Mouse (Mus musculus) neural tube, embryonic 15.5 days (tissue): ENCODE measurements at regions not wholly inside any gene's neighbourhood (a gene's known extent, or its start where the extent isn't known, plus 50 kb on each side); places are given as distances from the start of the nearest gene placed in this dataset.
"Not testable (repeated sequence)": the region's sequence is repeated elsewhere in the genome, so short reads cannot be mapped to it uniquely, and the experiment has no call there.

Experiments used
- ATAC-seq: fragments of 200-750 bp; cut with Nextera tagmentation; 2 replicates; pipeline ENCODE4 v1.8.0; 2017; ENCODE audit warnings: mild to moderate bottlenecking, moderate TSS enrichment, moderate library complexity; ENCODE audit not compliant: low FRiP score
- H3K27ac ChIP-seq: fragments of 300-500 bp; sonication (generic); replicated peaks from 2 replicates; pipeline ENCODE4 v1.5.1; 2015; ENCODE audit warnings: mild to moderate bottlenecking, inconsistent platforms
- H3K27me3 ChIP-seq: fragments of 300-500 bp; sonication (generic); replicated peaks from 2 replicates; pipeline ENCODE4 v1.6.1; 2015; ENCODE audit warnings: inconsistent platforms
- H3K36me3 ChIP-seq: fragments of 300-500 bp; sonication (generic); 2 replicates; pipeline ENCODE4 v1.6.1; 2015; ENCODE audit warnings: inconsistent platforms
- H3K4me1 ChIP-seq: fragments of 300-500 bp; sonication (generic); 2 replicates; pipeline ENCODE4 v1.6.1; 2015; ENCODE audit warnings: inconsistent platforms
- H3K4me2 ChIP-seq: fragments of 300-500 bp; sonication (generic); 2 replicates; pipeline ENCODE4 v1.6.1; 2015; ENCODE audit warnings: inconsistent platforms, mild to moderate bottlenecking, moderate library complexity
- H3K4me3 ChIP-seq: fragments of 300-500 bp; sonication (generic); replicated peaks from 2 replicates; pipeline ENCODE4 v1.5.1; 2015; ENCODE audit warnings: mild to moderate bottlenecking, inconsistent platforms
- H3K9ac ChIP-seq: fragments of 300-500 bp; sonication (generic); replicated peaks from 2 replicates; pipeline ENCODE4 v1.6.1; 2015; ENCODE audit warnings: mild to moderate bottlenecking, inconsistent platforms
- H3K9me3 ChIP-seq: fragments of 300-500 bp; sonication (generic); replicated peaks from 2 replicates; pipeline ENCODE4 v1.6.1; 2016; ENCODE audit warnings: inconsistent platforms
- WGBS: fragments of 180-500 bp; shearing (Covaris S2); methylation state at CpG from one replicate; pipeline ENCODE4 v1.1.7; 2015; ENCODE audit warnings: mixed read lengths; 5-methylcytosine and 5-hydroxymethylcytosine counted together

DNA sequence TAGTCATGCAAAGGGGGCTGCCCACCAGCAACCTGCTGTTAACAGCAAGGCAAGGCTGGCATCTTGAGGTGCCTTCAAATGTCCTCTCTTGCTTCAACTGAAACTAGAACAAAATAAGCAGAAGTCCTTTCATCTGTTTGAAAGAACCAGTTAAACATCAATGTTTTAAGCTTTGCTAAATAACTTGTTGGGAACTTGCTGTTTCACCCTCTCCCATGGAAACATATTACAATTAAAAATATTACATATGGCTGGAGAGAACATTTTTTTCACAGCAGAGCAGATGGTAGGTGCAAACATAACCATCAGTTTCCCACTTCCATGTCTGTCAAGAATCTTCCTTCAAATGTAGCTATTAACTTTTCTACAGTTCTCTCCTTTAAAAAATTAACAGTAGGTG is 225.5 kb downstream of the Plod2 start:
- ATAC-seq, result no peak
- Histone ChIP-seq H3K27me3 (no peaks in the 10 kb centered on the region), H3K9me3 (no peaks in the 10 kb centered on the region), H3K4me1 (no peaks in the 10 kb centered on the region), H3K36me3 (no peaks in the 10 kb centered on the region), H3K4me2 (no peak overlapping the region), H3K27ac (no peak overlapping the region), H3K4me3 (no peak overlapping the region), H3K9ac (no peak overlapping the region)

DNA sequence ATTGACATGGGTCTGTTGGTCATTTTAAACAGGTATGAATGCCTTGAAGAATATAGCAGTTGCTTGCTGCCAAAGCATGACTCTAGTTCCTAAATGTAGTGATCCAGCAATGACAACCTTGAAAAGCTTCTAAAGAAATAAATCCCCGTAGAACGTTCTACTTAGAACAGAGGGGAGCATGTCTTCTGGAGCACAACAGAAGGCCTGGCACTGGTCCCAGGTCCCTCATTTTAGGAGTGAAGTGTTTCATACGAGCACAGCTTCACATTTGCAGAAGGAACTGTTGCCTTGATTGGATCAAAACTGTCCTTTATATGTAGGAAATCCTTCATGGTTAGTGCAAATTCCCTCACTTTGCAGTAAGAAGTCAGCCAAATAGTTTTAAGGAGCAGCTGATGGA is 226.4 kb downstream of the Plod2 start:
- Histone ChIP-seq H3K4me1 (no peaks in the 10 kb centered on the region), H3K9ac (no peak overlapping the region), H3K4me2 (no peak overlapping the region), H3K4me3 (no peak overlapping the region), H3K27me3 (no peaks in the 10 kb centered on the region), H3K27ac (no peak overlapping the region), H3K9me3 (no peaks in the 10 kb centered on the region), H3K36me3 (no peaks in the 10 kb centered on the region)
- WGBS, result 78% methylated on average over 3 of the region's 3 CpGs
- ATAC-seq, result no peak

DNA sequence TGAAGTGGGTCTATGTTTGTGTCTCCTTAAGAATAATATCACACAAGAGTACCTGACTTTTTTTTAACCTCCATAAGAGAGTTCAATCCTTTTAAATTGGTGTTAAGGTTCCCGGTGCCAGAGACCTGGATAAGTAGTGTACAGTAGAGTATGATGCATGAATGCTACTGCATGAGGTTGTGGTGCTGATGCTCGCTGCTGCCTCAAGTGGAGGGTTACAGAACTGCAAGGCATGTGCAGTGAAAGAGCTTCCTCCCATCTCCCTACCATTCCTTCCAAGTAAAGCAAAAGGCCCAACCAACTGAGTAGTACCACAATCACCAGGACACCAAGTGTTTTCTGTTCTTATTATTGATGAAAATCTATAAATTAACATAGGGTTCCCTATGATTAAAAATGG is 227.5 kb downstream of the Plod2 start:
- Histone ChIP-seq H3K4me2 (no peak overlapping the region), H3K36me3 (no peaks in the 10 kb centered on the region), H3K9me3 (no peaks in the 10 kb centered on the region), H3K27ac (no peak overlapping the region), H3K4me3 (no peak overlapping the region), H3K27me3 (no peaks in the 10 kb centered on the region), H3K4me1 (no peaks in the 10 kb centered on the region), H3K9ac (no peak overlapping the region)
- ATAC-seq, result no peak
- WGBS, result 63% methylated on average over 2 of the region's 2 CpGs

DNA sequence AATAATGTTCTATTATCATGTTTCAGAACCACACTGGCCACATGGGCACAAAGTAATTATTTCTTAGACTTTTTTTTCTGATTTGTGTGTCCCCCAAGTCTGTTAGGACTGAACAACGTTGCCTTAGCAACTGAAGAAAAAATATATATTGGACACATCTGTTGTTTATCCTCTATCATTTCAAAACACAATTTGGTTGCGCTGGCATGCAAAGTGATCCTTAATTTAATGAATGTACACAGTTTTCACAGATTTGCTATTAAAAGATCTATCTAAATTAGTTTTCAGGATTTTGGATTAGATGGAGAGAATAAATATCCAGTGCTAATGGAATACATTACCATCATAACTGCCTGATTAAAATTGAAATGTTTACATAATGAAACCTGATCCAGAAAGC is 229.0 kb downstream of the Plod2 start:
- no peak overlapping the region for H3K27ac ChIP-seq
- no peaks in the 10 kb centered on the region for H3K27me3 ChIP-seq

DNA sequence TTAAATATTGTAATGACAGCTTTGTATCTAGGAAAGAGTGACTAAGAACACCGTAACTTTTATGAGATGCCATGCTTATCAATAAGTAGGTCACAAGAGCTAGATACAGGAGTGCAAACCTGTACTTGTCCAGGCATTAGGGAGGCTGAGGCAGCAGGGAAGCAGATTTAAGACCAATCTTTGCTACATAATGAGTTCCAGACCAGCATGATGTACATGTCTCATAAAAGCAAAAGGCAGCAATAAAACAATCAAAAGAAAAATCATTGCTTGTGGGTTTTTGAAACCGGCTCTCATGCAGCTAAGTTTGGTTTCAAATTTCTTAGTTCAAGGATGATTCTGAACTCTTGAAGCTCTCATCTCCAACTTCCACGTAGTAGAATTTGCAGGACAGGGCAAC is 229.7 kb downstream of the Plod2 start:
- H3K27ac ChIP-seq, result no peak overlapping the region
- no peaks in the 10 kb centered on the region for H3K27me3 ChIP-seq
- H3K4me1 ChIP-seq, result no peaks in the 10 kb centered on the region
- no peak overlapping the region for H3K9ac ChIP-seq
- H3K9me3 ChIP-seq, result no peaks in the 10 kb centered on the region
- no peak overlapping the region for H3K4me2 ChIP-seq
- 55% methylated on average over 3 of the region's 3 CpGs for WGBS
- no peak overlapping the region for H3K4me3 ChIP-seq
- no peak for ATAC-seq
- H3K36me3 ChIP-seq, result no peaks in the 10 kb centered on the region

More for the DNA sequence above, 229.0 kb downstream of the Plod2 start:
- H3K36me3 ChIP-seq, result no peaks in the 10 kb centered on the region
- no peaks in the 10 kb centered on the region for H3K9me3 ChIP-seq
- ATAC-seq, result no peak
- no peaks in the 10 kb centered on the region for H3K4me1 ChIP-seq
- H3K4me3 ChIP-seq, result no peak overlapping the region
- 68% methylated on average over 2 of the region's 2 CpGs for WGBS
- no peak overlapping the region for H3K4me2 ChIP-seq
- no peak overlapping the region for H3K9ac ChIP-seq

DNA sequence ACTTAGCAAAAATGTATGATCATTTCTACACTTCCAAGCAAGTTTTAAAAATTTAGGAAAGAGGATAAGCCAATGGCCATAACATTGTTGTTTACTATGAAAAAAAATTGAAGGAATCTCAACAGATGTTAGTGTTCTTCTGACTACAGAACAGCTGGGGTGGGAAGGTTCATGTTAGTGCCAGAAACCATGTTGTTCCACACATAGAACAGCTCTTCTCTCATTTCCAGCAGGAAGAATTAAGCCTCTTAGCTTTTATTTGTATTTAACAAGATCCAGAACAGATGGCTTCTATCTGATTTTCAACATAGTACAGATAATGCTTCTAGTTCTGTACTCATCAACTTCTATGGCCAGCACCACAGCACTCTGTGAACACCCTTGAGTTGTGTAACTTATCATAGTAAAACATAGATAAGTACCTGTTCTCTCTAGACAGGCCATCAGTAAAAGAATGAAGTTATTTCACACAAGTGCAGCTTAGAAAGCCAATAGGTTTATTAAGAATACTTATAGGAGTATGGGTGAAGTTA is 241.0 kb downstream of the Plod2 start:
- Histone ChIP-seq H3K9me3 (no peaks in the 10 kb centered on the region), H3K4me2 (no peak overlapping the region), H3K27me3 (no peaks in the 10 kb centered on the region), H3K36me3 (no peaks in the 10 kb centered on the region), H3K4me1 (no peaks in the 10 kb centered on the region), H3K4me3 (no peak overlapping the region), H3K27ac (no peak overlapping the region), H3K9ac (no peak overlapping the region)
- ATAC-seq, result no peak

DNA sequence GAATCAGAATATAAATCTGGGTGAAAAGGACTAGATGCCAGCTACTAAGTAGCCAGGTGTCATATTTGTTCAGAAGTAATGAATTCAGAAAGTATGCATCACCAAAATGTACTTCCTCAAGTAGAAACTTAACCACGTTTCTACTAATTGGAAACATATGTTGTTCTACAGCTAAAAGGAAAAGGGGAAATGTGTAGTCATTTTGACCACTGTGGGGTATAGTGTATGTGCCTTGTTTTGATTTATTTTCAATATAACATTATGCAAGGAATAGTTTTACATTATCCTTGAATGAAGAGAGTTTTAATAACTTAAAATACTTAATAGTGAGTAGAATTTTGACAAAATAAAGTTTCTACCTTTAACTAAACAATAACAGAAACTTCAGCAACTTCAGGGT is 257.7 kb downstream of the Plod2 start:
- no peak for ATAC-seq
- no peaks in the 10 kb centered on the region for H3K27me3 ChIP-seq
- no peaks in the 10 kb centered on the region for H3K4me1 ChIP-seq
- no peaks in the 10 kb centered on the region for H3K9me3 ChIP-seq
- WGBS, result 71% methylated on average over 1 of the region's 1 CpGs
- H3K4me2 ChIP-seq, result no peak overlapping the region
- H3K9ac ChIP-seq, result no peak overlapping the region
- no peak overlapping the region for H3K4me3 ChIP-seq
- H3K27ac ChIP-seq, result no peak overlapping the region
- no peaks in the 10 kb centered on the region for H3K36me3 ChIP-seq

DNA sequence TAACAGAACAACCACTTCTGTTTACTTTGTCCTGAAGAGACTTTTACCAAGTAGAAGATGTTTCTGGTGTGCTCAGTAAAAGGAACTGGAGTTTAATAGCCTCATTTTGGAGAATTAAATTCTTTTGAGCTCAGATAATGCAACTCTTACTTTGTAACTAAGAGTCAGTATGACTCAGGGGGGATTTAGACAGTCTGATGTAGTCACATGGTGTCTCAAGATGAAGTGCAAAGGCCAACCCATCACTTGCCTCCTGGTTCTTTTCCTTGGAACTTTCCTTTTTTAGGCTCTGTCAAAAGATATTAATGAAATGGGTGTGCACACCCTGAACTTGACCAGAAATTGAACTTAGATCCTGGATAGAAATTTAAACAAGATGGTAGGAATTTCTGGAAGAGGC is 267.4 kb downstream of the Plod2 start:
- ATAC-seq, result no peak
- no peaks in the 10 kb centered on the region for H3K36me3 ChIP-seq
- no peak overlapping the region for H3K27ac ChIP-seq
- no peaks in the 10 kb centered on the region for H3K27me3 ChIP-seq
- no peak overlapping the region for H3K4me3 ChIP-seq
- no peaks in the 10 kb centered on the region for H3K4me1 ChIP-seq
- H3K4me2 ChIP-seq, result no peak overlapping the region
- H3K9me3 ChIP-seq, result no peaks in the 10 kb centered on the region
- H3K9ac ChIP-seq, result no peak overlapping the region

DNA sequence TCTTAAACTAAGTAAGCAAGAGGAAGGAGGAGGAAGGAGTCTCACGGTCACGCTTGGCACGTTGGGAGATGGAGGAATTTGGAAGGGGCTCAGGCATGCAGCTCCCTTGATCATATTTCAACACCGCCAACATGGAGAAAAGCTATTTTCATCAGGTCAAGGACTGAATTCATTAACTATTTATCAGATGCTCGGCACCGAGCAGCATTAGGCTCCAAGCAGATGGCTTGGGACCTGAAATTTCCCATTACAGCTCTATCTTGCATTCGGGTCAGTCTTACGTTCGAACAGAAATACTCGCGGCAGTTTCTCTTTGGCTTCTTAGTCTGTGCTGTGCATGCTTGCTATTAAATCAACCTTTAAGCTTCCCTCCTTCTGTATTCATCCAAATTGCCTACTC is 278.7 kb downstream of the Plod2 start:
- Histone ChIP-seq H3K27me3 (no peaks in the 10 kb centered on the region), H3K9me3 (no peaks in the 10 kb centered on the region), H3K4me3 (peak overlapping the region; percentile 23; the same call in 1 of the 2 replicates), H3K4me2 (peak overlapping the region; percentile 52), H3K4me1 (0 out of 2 replicates have a peak, but pooled peaks cover 3% of the 10 kb centered on the region), H3K36me3 (no peaks in the 10 kb centered on the region), H3K9ac (no peak overlapping the region), H3K27ac (no peak overlapping the region)
- ATAC-seq, result peak; percentile 61; the same call in 1 of the 2 replicates
- WGBS, result 24% methylated on average over 11 of the region's 11 CpGs

DNA sequence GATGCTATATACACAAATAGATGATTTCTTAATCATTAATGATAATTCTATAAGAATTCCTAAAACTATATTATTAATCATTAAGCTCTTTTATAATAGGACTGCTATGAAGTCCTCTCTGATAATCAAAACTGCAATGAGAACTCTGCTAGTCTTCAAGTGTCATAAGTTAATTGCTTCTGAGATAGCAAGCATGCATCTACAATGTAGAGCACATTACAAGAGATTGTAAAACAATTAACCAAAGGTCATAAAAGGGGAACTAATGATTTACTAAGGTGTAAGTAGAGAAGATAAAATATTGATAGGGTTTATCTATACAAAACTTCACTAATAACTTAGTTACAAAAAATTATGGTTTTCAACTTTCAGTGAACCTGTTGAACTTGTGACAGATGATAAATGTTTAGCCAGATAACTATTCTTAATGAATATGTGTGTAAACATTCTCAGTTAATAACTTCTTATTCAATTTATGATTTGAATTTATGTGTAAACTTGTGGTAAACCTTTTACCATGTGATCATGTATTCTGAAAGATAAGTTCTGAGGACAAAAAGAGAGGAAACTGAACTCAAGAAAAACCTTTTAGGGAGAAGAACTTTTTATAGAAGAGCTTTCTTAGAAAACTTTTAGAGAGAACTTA is 284.8 kb downstream of the Plod2 start:
- Histone ChIP-seq H3K27me3 (no peaks in the 10 kb centered on the region), H3K4me1 (no peaks in the 10 kb centered on the region), H3K4me2 (no peak overlapping the region), H3K36me3 (no peaks in the 10 kb centered on the region), H3K27ac (no peak overlapping the region), H3K9ac (no peak overlapping the region), H3K9me3 (no peaks in the 10 kb centered on the region), H3K4me3 (no peak overlapping the region)
- ATAC-seq, result no peak

DNA sequence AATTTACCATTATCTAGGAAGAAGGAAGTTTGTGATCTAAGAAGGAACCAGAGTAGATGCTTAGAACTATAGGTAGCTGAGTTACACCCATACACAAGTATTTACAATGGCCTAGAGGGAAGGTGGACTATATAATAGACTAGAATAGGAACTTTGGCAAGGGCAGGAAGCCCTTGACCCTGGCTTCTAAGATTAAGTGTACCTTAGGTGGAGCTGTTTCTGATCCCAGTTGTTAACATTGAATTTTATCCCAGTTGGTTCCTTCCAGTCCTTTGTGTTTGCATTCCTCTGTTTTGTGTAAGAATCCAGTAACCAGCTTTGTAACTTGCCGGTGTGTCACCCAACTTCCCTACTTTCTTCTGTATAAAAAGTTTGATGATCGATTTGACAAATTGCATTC is 294.1 kb downstream of the Plod2 start:
- H3K4me3 ChIP-seq, H3K4me2 ChIP-seq, H3K27me3 ChIP-seq, H3K9ac ChIP-seq, H3K27ac ChIP-seq, H3K36me3 ChIP-seq, H3K4me1 ChIP-seq, ATAC-seq, H3K9me3 ChIP-seq: not testable (repeated sequence)
- 99% methylated on average over 2 of the region's 2 CpGs for WGBS

DNA sequence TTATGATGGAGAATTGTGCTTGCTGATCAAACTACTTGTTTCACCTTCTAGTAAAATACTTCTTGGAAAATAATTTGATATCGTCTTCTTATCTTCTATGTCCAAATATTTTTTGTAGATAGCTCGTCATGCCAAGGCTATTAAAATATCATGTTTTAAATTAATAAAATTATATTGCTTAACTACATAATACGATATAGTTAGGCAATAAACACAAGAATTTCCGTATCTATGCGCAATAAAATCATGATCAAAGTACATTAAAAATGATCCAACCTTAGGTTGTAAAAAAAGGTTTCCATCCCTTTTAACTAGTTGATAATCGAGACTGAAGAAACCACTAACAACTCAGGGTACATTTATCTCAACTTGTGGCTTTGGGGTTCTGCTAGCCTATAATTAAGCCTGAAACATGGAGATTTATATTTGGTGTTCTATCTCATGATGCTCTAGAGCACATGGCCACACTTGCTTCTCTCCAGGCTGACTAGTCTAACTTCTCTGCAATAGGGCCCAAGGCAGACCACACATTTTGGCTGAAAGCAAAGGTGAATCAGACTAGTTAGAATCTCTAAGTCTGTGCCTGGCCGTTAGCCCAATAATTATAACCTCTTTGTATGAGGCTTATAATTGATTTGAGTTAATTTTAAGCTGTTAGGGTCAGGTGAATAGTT is 314.5 kb downstream of the Plod2 start:
- no peak overlapping the region for H3K4me2 ChIP-seq
- no peaks in the 10 kb centered on the region for H3K36me3 ChIP-seq
- no peak overlapping the region for H3K27ac ChIP-seq
- no peak overlapping the region for H3K4me3 ChIP-seq
- no peak overlapping the region for H3K9ac ChIP-seq
- no peaks in the 10 kb centered on the region for H3K4me1 ChIP-seq
- WGBS, result 89% methylated on average over 7 of the region's 7 CpGs
- ATAC-seq, result no peak
- no peaks in the 10 kb centered on the region for H3K27me3 ChIP-seq
- H3K9me3 ChIP-seq, result no peaks in the 10 kb centered on the region
